Mouse (Mus musculus): Measurements from ENCODE around the gene Rhebl1. TPM values are rescaled to one million over a fixed set of nuclear protein-coding genes. Genes with fewer than 3 reads are reported as not detected.

Gene Rhebl1
- polyA plus RNA-seq, 1 experiment = 4.6 TPM

- Histone ChIP-seq H3K27me3 (ENCODE audit: control insufficient read depth, insufficient read depth, low read length) (no peaks in the 10 kb centered on the region), H3K4me3 (ENCODE audit: control insufficient read depth, low read depth, low read length) (no peak overlapping the region), H3K4me1 (ENCODE audit: control insufficient read depth, insufficient read depth, low read length) (peaks cover 7% of the 10 kb centered on the region), H3K36me3 (ENCODE audit: control insufficient read depth, insufficient read depth, low read length) (no peaks in the 10 kb centered on the region; the same call in 1 of the 2 replicates), H3K27ac (ENCODE audit: control insufficient read depth, insufficient read depth, low read depth, low read length) (no peak overlapping the region)
- TF ChIP-seq POLR2A (IDR thresholded peaks at IDR 0.05; ENCODE audit: control insufficient read depth, low read depth, low read length) (no peak), CTCF (IDR thresholded peaks at IDR 0.05; ENCODE audit: control insufficient read depth, insufficient read depth, insufficient replicate concordance, low read depth, low read length) (no peak)
Observed at GRCm38 (mm10) chr15:98930998-98931397, 36.7 kb upstream of the Rhebl1 start.

- no peak overlapping the region for H3K27ac ChIP-seq (ENCODE audit: control insufficient read depth, insufficient read depth, low read depth, low read length)
- TF ChIP-seq POLR2A (IDR thresholded peaks at IDR 0.05; ENCODE audit: control insufficient read depth, low read depth, low read length) (no peak), CTCF (IDR thresholded peaks at IDR 0.05; ENCODE audit: control insufficient read depth, insufficient read depth, insufficient replicate concordance, low read depth, low read length) (no peak)
- H3K4me3 ChIP-seq (ENCODE audit: control insufficient read depth, low read depth, low read length) = no peak overlapping the region
- peaks cover 3% of the 10 kb centered on the region for H3K4me1 ChIP-seq (ENCODE audit: control insufficient read depth, insufficient read depth, low read length)
- no peaks in the 10 kb centered on the region for H3K27me3 ChIP-seq (ENCODE audit: control insufficient read depth, insufficient read depth, low read length)
- H3K36me3 ChIP-seq (ENCODE audit: control insufficient read depth, insufficient read depth, low read length) = no peaks in the 10 kb centered on the region; the same call in 1 of the 2 replicates
Observed at GRCm38 (mm10) chr15:98930017-98930734, 35.8 kb upstream of the Rhebl1 start.

GRCm38 (mm10) chr15:98928598-98929240, 34.4 kb upstream of the Rhebl1 start:
- no peaks in the 10 kb centered on the region for H3K27me3 ChIP-seq (ENCODE audit: control insufficient read depth, insufficient read depth, low read length)
- H3K4me1 ChIP-seq (ENCODE audit: control insufficient read depth, insufficient read depth, low read length) = peaks cover 3% of the 10 kb centered on the region
- H3K36me3 ChIP-seq (ENCODE audit: control insufficient read depth, insufficient read depth, low read length) = no peaks in the 10 kb centered on the region; the same call in 1 of the 2 replicates
- no peak for TF ChIP-seq POLR2A (IDR thresholded peaks at IDR 0.05; ENCODE audit: control insufficient read depth, low read depth, low read length)
- peak; percentile 39; the same call in 1 of the 2 replicates for TF ChIP-seq CTCF (IDR thresholded peaks at IDR 0.05; ENCODE audit: control insufficient read depth, insufficient read depth, insufficient replicate concordance, low read depth, low read length)
- H3K27ac ChIP-seq (ENCODE audit: control insufficient read depth, insufficient read depth, low read depth, low read length) = no peak overlapping the region
- H3K4me3 ChIP-seq (ENCODE audit: control insufficient read depth, low read depth, low read length) = no peak overlapping the region

DNA sequence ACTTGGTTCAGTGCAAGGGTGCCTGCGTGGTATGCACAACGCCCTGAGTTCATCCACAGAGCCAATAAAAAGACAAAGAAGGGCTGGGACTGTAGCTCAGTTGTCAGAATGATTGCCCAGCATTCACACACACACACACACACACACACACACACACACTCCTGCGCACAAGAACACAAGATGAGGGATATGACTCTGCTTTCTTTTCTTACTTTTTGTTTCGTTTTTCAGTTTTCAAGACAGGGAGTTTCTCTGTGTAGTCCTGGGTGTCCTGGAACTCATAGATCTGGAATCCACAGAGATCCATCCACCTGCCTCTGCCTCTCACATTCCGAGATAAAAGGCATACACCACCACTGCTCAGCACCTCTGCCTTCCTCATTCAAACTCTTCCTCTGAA, 33.2 kb upstream of the Rhebl1 start:
- no peaks in the 10 kb centered on the region for H3K4me1 ChIP-seq (ENCODE audit: control insufficient read depth, insufficient read depth, low read length)
- H3K27me3 ChIP-seq (ENCODE audit: control insufficient read depth, insufficient read depth, low read length) = no peaks in the 10 kb centered on the region
- no peak overlapping the region for H3K27ac ChIP-seq (ENCODE audit: control insufficient read depth, insufficient read depth, low read depth, low read length)
- TF ChIP-seq CTCF (IDR thresholded peaks at IDR 0.05; ENCODE audit: control insufficient read depth, insufficient read depth, insufficient replicate concordance, low read depth, low read length) = no peak
- H3K4me3 ChIP-seq (ENCODE audit: control insufficient read depth, low read depth, low read length) = no peak overlapping the region
- H3K36me3 ChIP-seq (ENCODE audit: control insufficient read depth, insufficient read depth, low read length) = no peaks in the 10 kb centered on the region; the same call in 1 of the 2 replicates

- peaks cover 2% of the 10 kb centered on the region; the same call in 1 of the 2 replicates for H3K4me1 ChIP-seq (ENCODE audit: control insufficient read depth, insufficient read depth, low read length)
- no peaks in the 10 kb centered on the region for H3K36me3 ChIP-seq (ENCODE audit: control insufficient read depth, insufficient read depth, low read length)
- TF ChIP-seq CTCF (IDR thresholded peaks at IDR 0.05; ENCODE audit: control insufficient read depth, insufficient read depth, insufficient replicate concordance, low read depth, low read length) (no peak), POLR2A (IDR thresholded peaks at IDR 0.05; ENCODE audit: control insufficient read depth, low read depth, low read length) (no peak)
- no peak overlapping the region for H3K27ac ChIP-seq (ENCODE audit: control insufficient read depth, insufficient read depth, low read depth, low read length)
- no peak overlapping the region for H3K4me3 ChIP-seq (ENCODE audit: control insufficient read depth, low read depth, low read length)
- H3K27me3 ChIP-seq (ENCODE audit: control insufficient read depth, insufficient read depth, low read length) = no peaks in the 10 kb centered on the region
Observed at GRCm38 (mm10) chr15:98924682-98925081, 30.3 kb upstream of the Rhebl1 start.

DNA sequence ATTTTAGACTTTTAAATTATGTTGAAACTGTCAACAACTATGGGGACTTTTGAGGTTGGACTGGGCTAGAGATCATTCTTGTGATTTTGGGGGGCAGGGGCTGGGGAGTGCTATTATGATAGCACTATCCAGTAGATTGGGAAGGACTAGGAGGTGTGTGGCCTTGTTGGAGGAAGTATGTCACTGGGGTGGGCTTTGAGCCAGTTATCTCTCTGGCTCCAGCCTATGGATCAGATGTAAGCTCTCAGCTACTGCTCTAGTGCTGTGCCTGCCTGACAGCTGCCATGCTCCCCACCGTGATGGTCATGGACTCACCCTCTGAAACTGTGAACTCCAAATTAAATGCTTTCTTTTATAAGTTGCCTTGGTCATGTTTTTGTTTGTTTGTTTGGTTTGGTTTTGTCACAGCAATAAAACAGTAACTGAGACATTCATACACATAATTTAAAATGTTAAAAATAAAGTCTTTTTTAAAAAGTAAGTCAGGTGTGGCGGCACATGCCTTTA, 28.7 kb upstream of the Rhebl1 start:
- H3K27ac ChIP-seq (ENCODE audit: control insufficient read depth, insufficient read depth, low read depth, low read length) = no peak overlapping the region
- TF ChIP-seq POLR2A (IDR thresholded peaks at IDR 0.05; ENCODE audit: control insufficient read depth, low read depth, low read length) = no peak
- no peak for TF ChIP-seq CTCF (IDR thresholded peaks at IDR 0.05; ENCODE audit: control insufficient read depth, insufficient read depth, insufficient replicate concordance, low read depth, low read length)
- no peak overlapping the region for H3K4me3 ChIP-seq (ENCODE audit: control insufficient read depth, low read depth, low read length)

DNA sequence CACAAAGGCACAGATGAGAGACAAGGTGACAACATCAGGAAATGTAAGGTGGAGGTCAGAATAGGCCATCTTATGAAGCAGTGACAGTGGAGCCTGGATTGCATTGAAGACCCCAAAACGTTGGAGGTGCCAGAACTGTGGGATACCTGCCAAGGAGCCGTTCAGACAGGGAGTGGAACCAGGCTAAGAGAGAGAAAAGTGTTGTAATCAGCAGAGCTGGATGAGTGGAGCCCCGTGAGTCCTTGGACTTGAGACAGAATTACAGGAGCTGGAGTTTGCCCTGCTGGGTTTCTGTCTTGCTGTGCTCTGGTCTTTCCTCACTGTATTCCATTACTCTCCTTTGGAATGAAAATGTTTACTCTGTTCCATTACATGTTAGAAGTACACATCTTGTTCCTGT, 28.2 kb upstream of the Rhebl1 start:
- Histone ChIP-seq H3K27me3 (ENCODE audit: control insufficient read depth, insufficient read depth, low read length) (no peaks in the 10 kb centered on the region), H3K27ac (ENCODE audit: control insufficient read depth, insufficient read depth, low read depth, low read length) (no peak overlapping the region), H3K4me1 (ENCODE audit: control insufficient read depth, insufficient read depth, low read length) (peaks cover 2% of the 10 kb centered on the region; the same call in 1 of the 2 replicates), H3K36me3 (ENCODE audit: control insufficient read depth, insufficient read depth, low read length) (no peaks in the 10 kb centered on the region), H3K4me3 (ENCODE audit: control insufficient read depth, low read depth, low read length) (no peak overlapping the region)
- TF ChIP-seq POLR2A (IDR thresholded peaks at IDR 0.05; ENCODE audit: control insufficient read depth, low read depth, low read length) = no peak

More for the DNA sequence above, 28.7 kb upstream of the Rhebl1 start:
- no peaks in the 10 kb centered on the region for H3K27me3 ChIP-seq (ENCODE audit: control insufficient read depth, insufficient read depth, low read length)
- H3K4me1 ChIP-seq (ENCODE audit: control insufficient read depth, insufficient read depth, low read length) = peaks cover 2% of the 10 kb centered on the region; the same call in 1 of the 2 replicates
- no peaks in the 10 kb centered on the region for H3K36me3 ChIP-seq (ENCODE audit: control insufficient read depth, insufficient read depth, low read length)
